Mouse (Mus musculus): Measurements from ENCODE around the gene Gmppa. TPM values are rescaled to one million over a fixed set of nuclear protein-coding genes. Genes with fewer than 3 reads are reported as not detected.

Gmppa gene
- polyA plus RNA-seq, 2 experiments, result 22.8 to 34.3 TPM

- Histone ChIP-seq H3K4me3 (ENCODE audit: insufficient read depth in 1 of 2, low read depth in 2 of 2, low read length in 2 of 2) (no peak overlapping the region), H3K4me1 (replicated peaks; ENCODE audit: control insufficient read depth in 2 of 2, insufficient read depth in 2 of 2, low read length in 1 of 2) (peaks cover 8% of the 10 kb centered on the region in 2 experiments), H3K36me3 (replicated peaks; ENCODE audit: control insufficient read depth, insufficient read depth, low read depth) (no peaks in the 10 kb centered on the region), H3K9ac (replicated peaks) (no peak overlapping the region), H3K4me2 (ENCODE audit: low read depth) (no peak overlapping the region), H3K27me3 (ENCODE audit: control insufficient read depth, insufficient read depth, low read length) (peaks cover 92% of the 10 kb centered on the region), H3K9me3 (ENCODE audit: control insufficient read depth, low read length) (no peaks in the 10 kb centered on the region), H3K27ac (no peak overlapping the region)
- WGBS (ENCODE audit: insufficient replicate concordance), result 41% methylated on average over 3 of the region's 3 CpGs
- no peak for ATAC-seq (ENCODE audit: insufficient read depth)
- TF ChIP-seq EP300 (IDR thresholded peaks at IDR 0.05; ENCODE audit: low read depth), result no peak
- TF ChIP-seq CTCF (IDR thresholded peaks at IDR 0.05; ENCODE audit: low read depth), result no peak
- no peak for DNase-seq (ENCODE audit: low read depth in 3 of 3, low spot score in 3 of 3)
Observed at GRCm38 (mm10) chr1:75455433-75455832, 19.7 kb downstream of the Gmppa start.

GRCm38 (mm10) chr1:75455948-75456347 is 20.2 kb downstream of the Gmppa start:
- Histone ChIP-seq H3K4me1 (replicated peaks; ENCODE audit: control insufficient read depth in 2 of 2, insufficient read depth in 2 of 2, low read length in 1 of 2) (peaks cover 3 to 8% of the 10 kb centered on the region in 2 experiments), H3K9me3 (ENCODE audit: control insufficient read depth, low read length) (no peaks in the 10 kb centered on the region), H3K9ac (replicated peaks) (no peak overlapping the region), H3K36me3 (replicated peaks; ENCODE audit: control insufficient read depth, insufficient read depth, low read depth) (no peaks in the 10 kb centered on the region), H3K4me3 (ENCODE audit: insufficient read depth in 1 of 2, low read depth in 2 of 2, low read length in 2 of 2) (no peak overlapping the region), H3K4me2 (ENCODE audit: low read depth) (no peak overlapping the region), H3K27ac (no peak overlapping the region), H3K27me3 (ENCODE audit: control insufficient read depth, insufficient read depth, low read length) (peaks cover 87% of the 10 kb centered on the region)
- DNase-seq (ENCODE audit: low read depth in 3 of 3, low spot score in 3 of 3) (no peak), ATAC-seq (ENCODE audit: insufficient read depth) (no peak)
- TF ChIP-seq CTCF (IDR thresholded peaks at IDR 0.05; ENCODE audit: low read depth) (no peak), EP300 (IDR thresholded peaks at IDR 0.05; ENCODE audit: low read depth) (no peak)
- WGBS (ENCODE audit: insufficient replicate concordance), result 24% methylated on average over 5 of the region's 5 CpGs

GRCm38 (mm10) chr1:75456746-75457564 is 21.2 kb downstream of the Gmppa start:
- H3K36me3 ChIP-seq (replicated peaks; ENCODE audit: control insufficient read depth, insufficient read depth, low read depth), result no peaks in the 10 kb centered on the region
- ATAC-seq (ENCODE audit: insufficient read depth) (no peak), DNase-seq (ENCODE audit: low read depth in 3 of 3, low spot score in 3 of 3) (no peak)
- WGBS (ENCODE audit: insufficient replicate concordance), result 10% methylated on average over 14 of the region's 14 CpGs
- H3K9me3 ChIP-seq (ENCODE audit: control insufficient read depth, low read length), result no peaks in the 10 kb centered on the region
- no peak overlapping the region for H3K9ac ChIP-seq (replicated peaks)
- H3K27me3 ChIP-seq (ENCODE audit: control insufficient read depth, insufficient read depth, low read length), result peaks cover 77% of the 10 kb centered on the region
- H3K4me2 ChIP-seq (ENCODE audit: low read depth), result no peak overlapping the region
- H3K4me1 ChIP-seq (replicated peaks; ENCODE audit: control insufficient read depth in 2 of 2, insufficient read depth in 2 of 2, low read length in 1 of 2), result peaks cover 3 to 8% of the 10 kb centered on the region in 2 experiments; a peak in 3 of 4 replicates
- no peak overlapping the region for H3K4me3 ChIP-seq (ENCODE audit: insufficient read depth in 1 of 2, low read depth in 2 of 2, low read length in 2 of 2)
- no peak for TF ChIP-seq EP300 (IDR thresholded peaks at IDR 0.05; ENCODE audit: low read depth)
- TF ChIP-seq CTCF (IDR thresholded peaks at IDR 0.05; ENCODE audit: low read depth), result peak; percentile 75
- H3K27ac ChIP-seq, result no peak overlapping the region

GRCm38 (mm10) chr1:75457710-75458024 is 21.9 kb downstream of the Gmppa start:
- Histone ChIP-seq H3K4me3 (ENCODE audit: insufficient read depth in 1 of 2, low read depth in 2 of 2, low read length in 2 of 2) (no peak overlapping the region), H3K4me1 (replicated peaks; ENCODE audit: control insufficient read depth in 2 of 2, insufficient read depth in 2 of 2, low read length in 1 of 2) (peaks cover 3 to 15% of the 10 kb centered on the region in 2 experiments; a peak in 3 of 4 replicates), H3K27me3 (ENCODE audit: control insufficient read depth, insufficient read depth, low read length) (peaks cover 70% of the 10 kb centered on the region), H3K36me3 (replicated peaks; ENCODE audit: control insufficient read depth, insufficient read depth, low read depth) (no peaks in the 10 kb centered on the region), H3K27ac (no peak overlapping the region), H3K9ac (replicated peaks) (no peak overlapping the region), H3K4me2 (ENCODE audit: low read depth) (peak overlapping the region; percentile 23; the same call in 1 of the 2 replicates), H3K9me3 (ENCODE audit: control insufficient read depth, low read length) (no peaks in the 10 kb centered on the region)
- no peak for TF ChIP-seq CTCF (IDR thresholded peaks at IDR 0.05; ENCODE audit: low read depth)
- no peak for TF ChIP-seq EP300 (IDR thresholded peaks at IDR 0.05; ENCODE audit: low read depth)
- 4% methylated on average over 10 of the region's 10 CpGs for WGBS (ENCODE audit: insufficient replicate concordance)
- DNase-seq (ENCODE audit: low read depth in 3 of 3, low spot score in 3 of 3), result no peak
- no peak for ATAC-seq (ENCODE audit: insufficient read depth)

- H3K4me3 ChIP-seq (ENCODE audit: insufficient read depth in 1 of 2, low read depth in 2 of 2, low read length in 2 of 2), result peak overlapping the region; percentile 14 to 26
- no peak for DNase-seq (ENCODE audit: low read depth in 3 of 3, low spot score in 3 of 3)
- H3K27me3 ChIP-seq (ENCODE audit: control insufficient read depth, insufficient read depth, low read length), result peaks cover 64% of the 10 kb centered on the region
- H3K4me2 ChIP-seq (ENCODE audit: low read depth), result peak overlapping the region; percentile 23
- H3K27ac ChIP-seq, result no peak overlapping the region
- no peaks in the 10 kb centered on the region for H3K9me3 ChIP-seq (ENCODE audit: control insufficient read depth, low read length)
- H3K36me3 ChIP-seq (replicated peaks; ENCODE audit: control insufficient read depth, insufficient read depth, low read depth), result no peaks in the 10 kb centered on the region
- TF ChIP-seq EP300 (IDR thresholded peaks at IDR 0.05; ENCODE audit: low read depth), result no peak
- no peak for TF ChIP-seq CTCF (IDR thresholded peaks at IDR 0.05; ENCODE audit: low read depth)
- H3K9ac ChIP-seq (replicated peaks), result no peak overlapping the region
- peak; percentile 20; the same call in 1 of the 2 replicates for ATAC-seq (ENCODE audit: insufficient read depth)
- WGBS (ENCODE audit: insufficient replicate concordance), result 4% methylated on average over 42 of the region's 42 CpGs
- peaks cover 8 to 20% of the 10 kb centered on the region in 2 experiments for H3K4me1 ChIP-seq (replicated peaks; ENCODE audit: control insufficient read depth in 2 of 2, insufficient read depth in 2 of 2, low read length in 1 of 2)
Observed at GRCm38 (mm10) chr1:75458025-75458788, 22.5 kb downstream of the Gmppa start.

All from liver, embryonic 14.5 days (tissue).